Mouse (Mus musculus) colon, adult 2 months (tissue): ENCODE results near the gene Th. TPM values are rescaled to one million over a fixed set of nuclear protein-coding genes. Genes with fewer than 3 reads are reported as not detected.

Source experiments
- polyA plus RNA-seq: library from polyadenylated mRNA; depleted of rRNA; stranded (reverse); fragments of >200 nt; gene quantifications from 2 replicates; pipeline ENCODE4 v1.2.3, GENCODE M21; 2012; rRNA removed

The Th gene
- polyA plus RNA-seq, result 0.16 and 0.27 TPM in 2 replicates

GRCm38 (mm10) chr7:142931028-142931427, at the start of gene Th:
Th (minus strand) TSS chr7:142931128.

GRCm38 (mm10) chr7:142968809-142969511, 38.0 kb upstream of the Th start, which contains the start of gene Ascl2:
Ascl2 (minus strand) TSS chr7:142969264.

Other genes with a start within 250 kb of the Th start
- gene Ins2, start 187.7 kb downstream of the Th start, polyA plus RNA-seq, result 91.0 TPM in 1 of 2 replicates, not detected in the other
- gene Ascl2, start 38.1 kb upstream of the Th start, polyA plus RNA-seq, result 22.3 and 26.7 TPM in 2 replicates
- 2.8 and 3.1 TPM in 2 replicates for gene Tspan32, start 73.9 kb upstream of the Th start, polyA plus RNA-seq
- 399 and 460 TPM in 2 replicates for gene Cd81, start 121.6 kb upstream of the Th start, polyA plus RNA-seq
- gene Tssc4, start 138.1 kb upstream of the Th start, polyA plus RNA-seq, result 84.1 and 110 TPM in 2 replicates
- 7.5 and 9.1 TPM in 2 replicates for gene Trpm5, start 163.5 kb upstream of the Th start, polyA plus RNA-seq
- 53.2 and 54.8 TPM in 2 replicates for gene Kcnq1, start 175.2 kb upstream of the Th start, polyA plus RNA-seq